Mouse (Mus musculus) brain, embryonic 14.5 days (tissue): ENCODE results near the gene Ncaph2.

Experiments used
- CTCF ChIP-seq: fragments of 200-500 bp; IDR thresholded peaks from 2 replicates; pipeline ENCODE4 v1.5.1; 2012; ENCODE audit warnings: inconsistent platforms, mild to moderate bottlenecking, moderate library complexity, borderline replicate concordance; ENCODE audit not compliant: insufficient read depth, insufficient read length; ENCODE audit errors: extremely low read depth
- POLR2A ChIP-seq: fragments of 200-500 bp; IDR thresholded peaks from 2 replicates; pipeline ENCODE4 v1.6.1; 2012; ENCODE audit warnings: mild to moderate bottlenecking, inconsistent platforms, borderline replicate concordance; ENCODE audit not compliant: poor library complexity, insufficient read depth, insufficient read length, severe bottlenecking; ENCODE audit errors: extremely low read depth

- TF ChIP-seq CTCF (no peak), POLR2A (no peak)
Observed at GRCm38 (mm10) chr15:89374340-89374739, 18.8 kb downstream of the Ncaph2 start.
